Mouse (Mus musculus): Measurements from ENCODE around the gene Mettl25. TPM values are rescaled to one million over a fixed set of nuclear protein-coding genes. Genes with fewer than 3 reads are reported as not detected.

The Mettl25 gene
- total RNA-seq (2022): 10 to 100 TPM in 1 of 4 experiments, 1 to 10 TPM in 3; 7.5 to 10.1 (median 8.4) TPM

GRCm38 (mm10) chr10:105840928-105841888, at the start of gene Mettl25, which contains the start of gene Ccdc59:
Mettl25 (minus strand) TSS chr10:105841380.
Ccdc59 (plus strand) TSS chr10:105841067.
- DNase-seq (ENCODE audit: low spot score in 2 of 2): peak; percentile 94 to 97

GRCm38 (mm10) chr10:105867312-105867711, 26.1 kb upstream of the Mettl25 start:
- DNase-seq (ENCODE audit: low spot score in 2 of 2): no peak

GRCm38 (mm10) chr10:105851136-105851535, 10.0 kb upstream of the Mettl25 start:
- DNase-seq (ENCODE audit: low spot score in 2 of 2): no peak

- DNase-seq (ENCODE audit: low spot score in 2 of 2): no peak
Observed at GRCm38 (mm10) chr10:105850286-105850685, 9.1 kb upstream of the Mettl25 start.

- DNase-seq (ENCODE audit: low spot score in 2 of 2): no peak
Observed at GRCm38 (mm10) chr10:105842574-105842973, 1.4 kb upstream of the Mettl25 start.

GRCm38 (mm10) chr10:105834627-105835228, 6.5 kb downstream of the Mettl25 start:
- DNase-seq (ENCODE audit: low spot score in 2 of 2): no peak

- no peak for DNase-seq (ENCODE audit: low spot score in 2 of 2)
Observed at GRCm38 (mm10) chr10:105806259-105807010, 34.7 kb downstream of the Mettl25 start.

GRCm38 (mm10) chr10:105803461-105803860, 37.7 kb downstream of the Mettl25 start:
- no peak for DNase-seq (ENCODE audit: low spot score in 2 of 2)

- no peak for DNase-seq (ENCODE audit: low spot score in 2 of 2)
Observed at GRCm38 (mm10) chr10:105802132-105802531, 39.0 kb downstream of the Mettl25 start.

- no peak for DNase-seq (ENCODE audit: low spot score in 2 of 2)
Observed at GRCm38 (mm10) chr10:105801147-105801546, 40.0 kb downstream of the Mettl25 start.

GRCm38 (mm10) chr10:105797250-105797924, 43.8 kb downstream of the Mettl25 start:
- DNase-seq (ENCODE audit: low spot score in 2 of 2): no peak

- no peak for DNase-seq (ENCODE audit: low spot score in 2 of 2)
Observed at GRCm38 (mm10) chr10:105793776-105794552, 47.2 kb downstream of the Mettl25 start.

- peak; percentile 39 to 58 for DNase-seq (ENCODE audit: low spot score in 2 of 2)
Observed at GRCm38 (mm10) chr10:105788744-105789486, 52.3 kb downstream of the Mettl25 start.

- DNase-seq (ENCODE audit: low spot score in 2 of 2): peak in 1 of 2 experiments; percentile 13
Observed at GRCm38 (mm10) chr10:105783766-105784165, 57.4 kb downstream of the Mettl25 start.

- DNase-seq (ENCODE audit: low spot score in 2 of 2): peak; percentile 52 to 58
Observed at GRCm38 (mm10) chr10:105774382-105774781, 66.8 kb downstream of the Mettl25 start.

- DNase-seq (ENCODE audit: low spot score in 2 of 2): no peak
Observed at GRCm38 (mm10) chr10:105772821-105773302, 68.3 kb downstream of the Mettl25 start.

- DNase-seq (ENCODE audit: low spot score in 2 of 2): no peak
Observed at GRCm38 (mm10) chr10:105763959-105764358, 77.2 kb downstream of the Mettl25 start.

GRCm38 (mm10) chr10:105760460-105760859, 80.7 kb downstream of the Mettl25 start:
- no peak for DNase-seq (ENCODE audit: low spot score in 2 of 2)

- DNase-seq (ENCODE audit: low spot score in 2 of 2): no peak
Observed at GRCm38 (mm10) chr10:105760046-105760445, 81.1 kb downstream of the Mettl25 start.

Measured in left cerebral cortex, adult 8-10 months (tissue).